Mouse (Mus musculus) megakaryocyte-erythroid progenitor cell, adult 5-6 weeks (primary cell): ENCODE results near the gene Defa25. TPM values are rescaled to one million over a fixed set of nuclear protein-coding genes. Genes with fewer than 3 reads are reported as not detected.
"Not testable (repeated sequence)": the region's sequence is repeated elsewhere in the genome, so short reads cannot be mapped to it uniquely, and the experiment has no call there.

Experiments used
- ATAC-seq: replicated peaks from 2 replicates; pipeline ENCODE4 v1.8.0; 2016; ENCODE audit warnings: mild to moderate bottlenecking, inconsistent platforms; ENCODE audit not compliant: severe bottlenecking, poor library complexity, low FRiP score, low TSS enrichment
- total RNA-seq, 2 experiments: library from RNA; stranded (forward) in 1 of 2; stranded (reverse) in 1 of 2; fragments of 200-1000, 215-1000 nt in 1 of 2; fragments of >200 nt in 1 of 2; fragmentation: Nextera tagmentation in 1 of 2; gene quantifications; 2 replicates each; pipeline ENCODE4 v1.2.3; 2014 to 2017

The Defa25 gene
- total RNA-seq (2014; fragmentation: Nextera tagmentation) (not detected in 2 replicates), total RNA-seq (2017) (not detected in 2 replicates)

DNA sequence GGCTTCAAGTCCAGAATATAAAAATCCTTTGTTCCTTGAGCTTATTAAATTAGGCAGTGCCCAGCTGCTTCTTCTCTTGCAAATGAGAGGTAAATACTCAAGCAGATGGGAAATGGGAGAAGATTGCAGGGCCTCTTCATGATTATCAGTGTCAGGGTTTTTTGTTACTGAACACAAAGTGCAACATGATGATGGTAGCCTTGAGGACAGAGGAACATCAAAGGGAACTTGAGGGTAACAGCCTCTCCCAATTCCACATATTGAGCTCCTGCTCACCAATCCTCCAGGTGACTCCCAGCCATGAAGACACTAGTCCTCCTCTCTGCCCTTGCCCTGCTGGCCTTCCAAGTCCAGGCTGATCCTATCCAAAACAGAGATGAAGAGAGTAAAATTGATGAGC, at the start of gene Defa25:
Gene Defa25 (plus strand): TSS at position 301 of the 400 bp plus-strand sequence.
- ATAC-seq: not testable (repeated sequence)

- ATAC-seq: not testable (repeated sequence)
Observed at GRCm38 (mm10) chr8:21054747-21055146, 29.5 kb upstream of the Defa25 start, which contains the start of gene Defa23. Defa23 (plus strand) TSS chr8:21055047.

DNA sequence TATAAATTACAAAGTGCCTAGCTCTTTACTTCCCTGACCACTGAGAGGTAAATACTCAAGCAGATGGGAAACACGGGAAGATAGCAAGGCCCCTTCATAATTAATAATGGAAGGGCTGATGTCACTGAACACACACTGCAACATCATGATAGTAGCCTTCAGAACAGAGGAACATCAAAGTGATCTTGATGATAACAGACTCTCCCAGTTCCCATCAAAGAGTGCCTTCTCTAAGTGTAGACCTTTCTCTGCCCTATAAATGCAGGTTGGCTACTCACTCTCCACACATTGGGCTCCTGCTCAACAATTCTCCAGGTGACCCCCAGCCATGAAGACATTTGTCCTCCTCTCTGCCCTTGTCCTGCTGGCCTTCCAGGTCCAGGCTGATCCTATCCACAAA, 19.5 kb upstream of the Defa25 start, which contains the start of gene Defa35:
Gene Defa35 (plus strand): TSS at position 301 of the 400 bp plus-strand sequence.
- not testable (repeated sequence) for ATAC-seq

DNA sequence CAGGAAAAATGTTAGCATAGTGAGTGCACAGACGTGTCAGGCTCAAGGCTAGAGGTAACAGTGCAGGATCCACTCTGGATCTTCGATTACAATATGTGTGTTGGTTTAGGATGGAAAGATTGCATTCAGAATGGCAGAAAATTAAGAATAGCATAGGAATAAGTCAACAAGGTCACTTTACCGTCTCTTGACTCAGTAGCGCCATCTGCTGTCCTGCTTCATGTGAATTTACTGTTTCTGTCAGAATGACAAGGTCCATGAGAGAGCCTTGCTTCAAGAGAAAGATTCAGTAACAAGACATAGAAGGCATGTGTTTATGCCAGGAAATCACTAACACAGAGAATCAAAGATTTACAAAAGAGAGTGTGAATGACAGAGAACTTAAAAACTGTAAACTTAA, 8.9 kb downstream of the Defa25 start:
- no peak for ATAC-seq

- ATAC-seq: not testable (repeated sequence)
Observed at GRCm38 (mm10) chr8:21095950-21096349, 11.7 kb downstream of the Defa25 start, which contains the start of gene Gm14851. Gm14851 (minus strand) TSS chr8:21096050.

DNA sequence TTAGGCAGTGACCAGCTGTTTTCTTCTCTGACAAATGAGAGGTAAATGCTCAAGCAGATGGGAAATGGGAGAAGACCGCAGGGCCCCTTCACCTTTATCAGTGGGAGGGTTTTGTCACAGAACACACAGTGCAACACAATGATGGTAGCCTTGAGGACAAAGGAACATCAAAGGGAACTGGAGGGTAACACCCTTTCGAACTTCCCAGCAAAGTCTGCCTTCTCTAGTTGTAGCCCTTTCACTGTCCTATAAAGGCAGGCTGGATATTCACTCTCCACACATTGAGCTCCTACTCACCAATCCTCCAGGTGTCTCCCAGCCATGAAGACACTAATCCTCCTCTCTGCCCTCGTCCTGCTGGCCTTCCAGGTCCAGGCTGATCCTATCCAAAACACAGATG, 50.1 kb downstream of the Defa25 start, which contains the start of gene Defa30:
Gene Defa30 (plus strand): TSS at position 301 of the 400 bp plus-strand sequence.
- ATAC-seq: not testable (repeated sequence)

Other genes with a start within 250 kb of the Defa25 start
- gene Defb33, start 191.8 kb upstream of the Defa25 start, total RNA-seq (2014; fragmentation: Nextera tagmentation): not detected in 2 replicates
- gene Defb33, start 191.8 kb upstream of the Defa25 start, total RNA-seq (2017): not detected in 2 replicates
- not detected in 2 replicates for gene Gm15056, start 181.8 kb upstream of the Defa25 start, total RNA-seq (2014; fragmentation: Nextera tagmentation)
- gene Gm15056, start 181.8 kb upstream of the Defa25 start, total RNA-seq (2017): not detected in 2 replicates
- not detected in 2 replicates for gene Gm6040, start 162.4 kb upstream of the Defa25 start, total RNA-seq (2014; fragmentation: Nextera tagmentation)
- not detected in 2 replicates for gene Gm6040, start 162.4 kb upstream of the Defa25 start, total RNA-seq (2017)
- not detected in 2 replicates for gene AY761185, start 139.7 kb upstream of the Defa25 start, total RNA-seq (2014; fragmentation: Nextera tagmentation)
- gene AY761185, start 139.7 kb upstream of the Defa25 start, total RNA-seq (2017): not detected in 2 replicates
- gene Defa21, start 58.9 kb upstream of the Defa25 start, total RNA-seq (2014; fragmentation: Nextera tagmentation): not detected in 2 replicates
- gene Defa21, start 58.9 kb upstream of the Defa25 start, total RNA-seq (2017): not detected in 2 replicates
- not detected in 2 replicates for gene Defa23, start 29.4 kb upstream of the Defa25 start, total RNA-seq (2014; fragmentation: Nextera tagmentation)
- not detected in 2 replicates for gene Defa23, start 29.4 kb upstream of the Defa25 start, total RNA-seq (2017)
- gene Defa35, start 19.4 kb upstream of the Defa25 start, total RNA-seq (2014; fragmentation: Nextera tagmentation): not detected in 2 replicates
- not detected in 2 replicates for gene Defa35, start 19.4 kb upstream of the Defa25 start, total RNA-seq (2017)
- gene Gm14851, start 11.6 kb downstream of the Defa25 start, total RNA-seq (2014; fragmentation: Nextera tagmentation): not detected in 2 replicates
- not detected in 2 replicates for gene Gm14851, start 11.6 kb downstream of the Defa25 start, total RNA-seq (2017)
- not detected in 2 replicates for gene Defa30, start 50.2 kb downstream of the Defa25 start, total RNA-seq (2014; fragmentation: Nextera tagmentation)
- not detected in 2 replicates for gene Defa30, start 50.2 kb downstream of the Defa25 start, total RNA-seq (2017)
- gene Defa22, start 77.8 kb downstream of the Defa25 start, total RNA-seq (2014; fragmentation: Nextera tagmentation): not detected in 2 replicates
- not detected in 2 replicates for gene Defa22, start 77.8 kb downstream of the Defa25 start, total RNA-seq (2017)
- gene Defa31, start 107.2 kb downstream of the Defa25 start, total RNA-seq (2014; fragmentation: Nextera tagmentation): not detected in 2 replicates
- gene Defa31, start 107.2 kb downstream of the Defa25 start, total RNA-seq (2017): not detected in 2 replicates
- gene Gm15293, start 117.1 kb downstream of the Defa25 start, total RNA-seq (2014; fragmentation: Nextera tagmentation): not detected in 2 replicates
- not detected in 2 replicates for gene Gm15293, start 117.1 kb downstream of the Defa25 start, total RNA-seq (2017)
- gene Gm15292, start 165.3 kb downstream of the Defa25 start, total RNA-seq (2014; fragmentation: Nextera tagmentation): not detected in 2 replicates
- not detected in 2 replicates for gene Gm15292, start 165.3 kb downstream of the Defa25 start, total RNA-seq (2017)
- not detected in 2 replicates for gene Defa27, start 231.1 kb downstream of the Defa25 start, total RNA-seq (2014; fragmentation: Nextera tagmentation)
- not detected in 2 replicates for gene Defa27, start 231.1 kb downstream of the Defa25 start, total RNA-seq (2017)
- not detected in 2 replicates for gene Defa29, start 242.6 kb downstream of the Defa25 start, total RNA-seq (2014; fragmentation: Nextera tagmentation)
- not detected in 2 replicates for gene Defa29, start 242.6 kb downstream of the Defa25 start, total RNA-seq (2017)